Mouse (Mus musculus) thymus, adult 18-20 months (tissue): ENCODE measurements around the gene Gucy2g.

Source experiments
- DNase-seq, 2 experiments: peaks; one replicate each; pipeline ENCODE4 v3.0.0; 2022; ENCODE audit warnings: mixed read lengths in 2 of 2

The Gucy2g gene

GRCm38 (mm10) chr19:55241186-55241645, at the start of gene Gucy2g:
Gene Gucy2g (minus strand): TSS chr19:55241236.
- DNase-seq, result no peak

- DNase-seq, result no peak
Measured at GRCm38 (mm10) chr19:55288974-55289373, 47.9 kb upstream of the Gucy2g start.

- no peak for DNase-seq
Measured at GRCm38 (mm10) chr19:55286034-55286433, 45.0 kb upstream of the Gucy2g start.

GRCm38 (mm10) chr19:55284093-55284492, 43.1 kb upstream of the Gucy2g start:
- DNase-seq, result no peak

- no peak for DNase-seq
Measured at GRCm38 (mm10) chr19:55276770-55277169, 35.7 kb upstream of the Gucy2g start.

GRCm38 (mm10) chr19:55276100-55276499, 35.1 kb upstream of the Gucy2g start:
- DNase-seq, result no peak

- DNase-seq, result no peak
Measured at GRCm38 (mm10) chr19:55273340-55273739, 32.3 kb upstream of the Gucy2g start.

- no peak for DNase-seq
Measured at GRCm38 (mm10) chr19:55271448-55271847, 30.4 kb upstream of the Gucy2g start.

GRCm38 (mm10) chr19:55269051-55269450, 28.0 kb upstream of the Gucy2g start:
- no peak for DNase-seq

GRCm38 (mm10) chr19:55268150-55268549, 27.1 kb upstream of the Gucy2g start:
- DNase-seq, result no peak

GRCm38 (mm10) chr19:55266786-55267185, 25.8 kb upstream of the Gucy2g start:
- no peak for DNase-seq

- no peak for DNase-seq
Measured at GRCm38 (mm10) chr19:55265269-55265668, 24.2 kb upstream of the Gucy2g start.

GRCm38 (mm10) chr19:55260389-55261184, 19.6 kb upstream of the Gucy2g start:
- DNase-seq, result no peak

- no peak for DNase-seq
Measured at GRCm38 (mm10) chr19:55258514-55258913, 17.5 kb upstream of the Gucy2g start.

- no peak for DNase-seq
Measured at GRCm38 (mm10) chr19:55257656-55258375, 16.8 kb upstream of the Gucy2g start.

GRCm38 (mm10) chr19:55256156-55256555, 15.1 kb upstream of the Gucy2g start:
- no peak for DNase-seq

GRCm38 (mm10) chr19:55254513-55255016, 13.5 kb upstream of the Gucy2g start:
- peak; percentile 20 to 53 for DNase-seq

GRCm38 (mm10) chr19:55253570-55254441, 12.8 kb upstream of the Gucy2g start:
- peak; percentile 31 to 41 for DNase-seq

GRCm38 (mm10) chr19:55253239-55253569, 12.2 kb upstream of the Gucy2g start:
- peak in 1 of 2 experiments; percentile 18 for DNase-seq

GRCm38 (mm10) chr19:55251383-55252124, 10.5 kb upstream of the Gucy2g start, which contains the start of gene Acsl5:
Gene Acsl5 (plus strand): TSS chr19:55251938.
- no peak for DNase-seq

- no peak for DNase-seq
Measured at GRCm38 (mm10) chr19:55250451-55250850, 9.4 kb upstream of the Gucy2g start.

- DNase-seq, result no peak
Measured at GRCm38 (mm10) chr19:55247991-55248520, 7.0 kb upstream of the Gucy2g start.
